Mouse (Mus musculus) cerebellum, postnatal 4 days (tissue): ENCODE measurements around the gene Coa5.

ENCODE experiments used
- DNase-seq, 2 experiments: peaks; one replicate each; pipeline ENCODE4 v3.0.0; 2022; ENCODE audit warnings: low spot score in 2 of 2, mixed read lengths in 1 of 2

Coa5 gene

DNA sequence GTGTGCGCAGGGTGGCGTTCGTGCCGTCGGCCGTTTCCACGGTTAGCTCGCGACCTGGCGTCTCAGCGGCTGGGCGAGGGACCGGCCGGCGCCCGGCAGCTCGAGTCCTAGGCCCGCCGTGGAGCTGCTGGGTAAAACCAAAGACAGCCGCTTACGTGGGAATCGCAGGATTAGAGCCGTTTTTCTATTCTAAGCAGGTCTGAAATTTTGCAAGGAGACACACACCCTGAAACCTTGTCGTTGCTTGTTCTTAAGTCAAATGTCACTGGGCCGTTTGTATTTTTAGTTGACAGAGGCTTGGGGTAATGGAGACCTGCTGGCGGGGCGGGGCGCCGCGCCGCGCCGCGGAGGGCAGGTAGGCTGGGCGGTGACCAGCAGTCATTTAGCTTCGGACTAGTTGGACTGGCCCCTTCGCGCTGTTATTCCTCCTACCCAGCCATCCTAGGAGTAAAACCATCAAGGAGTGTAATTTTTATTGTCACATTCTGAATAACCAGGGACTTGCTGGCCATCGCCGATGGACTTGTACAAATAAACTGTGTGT, 466 bp upstream of the Coa5 start:
- DNase-seq = no peak

DNA sequence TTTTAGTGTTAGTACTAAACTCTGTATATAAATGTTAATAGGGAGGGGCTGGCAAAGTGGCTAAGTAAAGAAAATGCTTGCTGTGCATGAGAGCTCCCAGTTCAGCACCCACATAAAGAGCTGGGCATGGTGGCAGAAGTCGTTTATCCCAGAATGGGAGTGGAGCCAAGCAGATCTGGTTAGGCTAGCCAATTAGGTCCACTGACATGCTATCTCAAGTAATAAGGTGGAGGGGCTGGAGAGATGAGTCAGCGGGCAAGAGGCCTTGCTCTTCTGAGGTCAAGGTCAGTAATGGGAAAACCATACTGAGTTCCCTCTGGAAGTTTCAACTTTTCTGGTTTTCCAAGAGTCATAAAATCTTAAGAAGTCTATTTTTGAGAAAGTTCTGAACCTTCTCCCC, 992 bp downstream of the Coa5 start:
- no peak for DNase-seq

DNA sequence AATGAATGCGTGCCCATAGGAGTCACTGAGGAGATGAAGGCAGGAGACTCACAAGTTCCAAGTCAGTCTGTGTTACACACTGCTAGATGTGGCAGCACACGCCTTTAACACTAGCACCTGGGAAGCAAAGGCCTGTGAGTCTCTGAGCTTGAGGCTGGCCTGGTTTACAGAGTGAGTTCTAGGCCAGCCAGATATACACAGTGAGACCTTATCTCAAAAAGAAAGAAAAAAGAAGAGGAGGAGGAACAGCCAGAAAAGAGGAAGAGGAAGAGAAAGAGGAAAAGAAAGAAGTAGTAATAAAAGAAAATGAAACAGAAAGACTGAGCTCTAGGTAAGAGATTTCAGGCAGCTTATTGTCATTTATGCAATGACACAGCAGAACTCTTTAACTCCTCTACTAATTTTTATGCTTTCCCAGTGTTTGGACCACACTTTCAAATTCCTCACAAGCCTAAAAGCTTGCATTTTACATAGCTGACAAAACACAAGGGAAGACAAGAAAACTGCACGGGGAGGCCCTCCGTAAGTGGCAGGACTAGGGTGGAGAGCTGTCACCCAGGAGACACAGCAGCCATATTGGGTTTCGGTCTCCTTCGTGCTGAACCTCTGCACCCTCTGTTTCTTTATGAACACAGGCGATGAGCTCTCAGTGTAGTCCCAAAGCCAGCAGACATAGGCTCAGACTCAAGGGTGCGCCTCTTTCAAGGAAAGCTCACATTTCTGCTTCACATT, 2.6 kb downstream of the Coa5 start:
- DNase-seq = no peak

DNA sequence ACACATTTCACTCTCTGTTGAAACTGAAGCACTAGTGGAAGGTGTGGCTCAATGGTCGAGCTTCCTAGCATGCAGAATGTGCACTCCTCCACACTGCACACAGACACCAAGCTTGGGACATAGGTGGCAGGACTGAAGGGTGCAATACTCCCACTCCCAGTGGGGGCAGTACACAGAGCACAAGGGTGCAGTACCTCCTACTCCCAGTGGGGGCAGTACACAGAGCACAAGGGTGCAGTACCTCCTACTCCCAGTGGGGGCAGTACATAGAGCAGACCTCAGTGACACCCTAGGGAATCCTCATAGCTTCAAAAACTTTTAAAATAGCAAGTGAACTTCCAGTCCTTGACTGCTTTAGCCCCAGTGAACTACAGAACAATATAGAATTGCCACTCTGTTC, 10.5 kb downstream of the Coa5 start:
- peak; percentile 37 to 77 for DNase-seq

DNA sequence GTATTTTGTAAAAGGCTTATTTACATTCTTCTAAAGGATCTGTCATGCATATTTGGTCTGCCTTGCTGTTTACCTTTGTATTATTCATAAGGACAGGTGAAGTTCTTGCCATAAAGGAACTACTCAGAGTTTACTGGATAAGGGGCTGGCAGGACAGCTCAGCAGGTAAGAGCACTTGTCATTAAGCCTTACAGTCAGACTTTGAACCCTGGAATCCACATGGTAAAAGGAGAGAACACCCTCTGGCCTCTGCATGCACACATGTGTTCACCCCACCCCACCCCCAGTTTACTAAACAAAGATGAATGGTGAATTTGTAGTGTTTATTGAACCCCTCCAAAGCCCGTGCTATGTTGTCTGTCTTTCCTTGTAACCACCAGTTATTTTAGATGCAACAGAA, 14.5 kb downstream of the Coa5 start:
- DNase-seq = no peak

DNA sequence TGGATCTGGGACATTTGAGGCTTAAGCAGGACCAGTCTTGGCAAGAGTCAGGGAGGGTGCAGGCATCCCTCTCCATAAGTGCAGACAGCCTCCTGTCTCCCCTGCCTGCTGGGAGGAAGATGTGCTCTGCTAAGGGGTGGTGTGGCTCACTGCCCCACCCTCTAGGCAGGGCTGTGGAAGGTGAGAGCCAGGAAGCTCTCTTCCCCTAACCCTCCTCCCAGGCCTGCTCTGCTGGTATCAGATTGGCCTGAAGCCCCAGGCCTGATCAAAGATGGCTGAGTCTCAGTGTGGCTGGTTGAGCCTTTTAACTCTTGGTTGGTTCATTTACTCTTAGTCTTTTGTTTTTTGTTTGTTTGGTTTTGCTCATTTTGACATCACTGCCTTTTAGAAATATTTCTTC, 20.3 kb downstream of the Coa5 start:
- DNase-seq = no peak

DNA sequence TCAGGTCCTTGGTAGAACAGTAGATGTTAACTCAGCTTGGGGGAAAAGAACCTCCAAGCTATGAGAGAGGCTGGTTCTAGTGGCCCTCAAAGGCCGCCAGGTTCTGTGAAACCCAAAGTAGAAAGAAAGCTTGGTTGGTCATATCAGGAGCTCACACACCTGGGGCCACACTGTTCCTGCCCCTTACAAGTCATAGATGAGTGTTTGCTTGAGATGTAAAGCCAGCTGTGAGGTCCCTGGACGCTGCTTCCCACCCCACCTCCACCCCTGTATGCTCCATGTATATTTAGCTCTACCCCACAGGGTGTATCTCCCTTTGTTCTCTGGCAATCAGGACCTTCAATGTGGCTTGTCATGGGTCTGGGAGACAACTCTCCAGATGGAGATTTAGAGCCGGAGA, 21.2 kb downstream of the Coa5 start:
- no peak for DNase-seq

DNA sequence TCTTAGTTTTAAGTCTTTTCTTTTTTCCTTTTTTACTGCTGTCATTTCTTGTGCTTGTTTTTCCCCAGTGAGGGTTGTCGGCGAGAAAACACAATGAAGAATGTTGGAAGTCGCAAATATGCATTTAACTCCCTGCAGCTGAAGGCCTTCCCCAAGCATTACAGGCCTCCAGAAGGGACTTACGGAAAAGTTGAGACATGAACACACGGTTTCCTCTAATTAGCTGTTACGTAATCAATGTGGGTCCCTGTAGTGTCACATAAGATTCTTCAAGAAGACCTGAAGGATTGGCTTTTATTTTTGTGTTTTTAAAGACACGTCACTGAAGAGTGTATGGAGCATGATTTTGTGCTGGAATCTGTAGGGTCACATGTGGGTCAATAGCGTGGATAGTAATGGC, 21.8 kb downstream of the Coa5 start:
- no peak for DNase-seq

DNA sequence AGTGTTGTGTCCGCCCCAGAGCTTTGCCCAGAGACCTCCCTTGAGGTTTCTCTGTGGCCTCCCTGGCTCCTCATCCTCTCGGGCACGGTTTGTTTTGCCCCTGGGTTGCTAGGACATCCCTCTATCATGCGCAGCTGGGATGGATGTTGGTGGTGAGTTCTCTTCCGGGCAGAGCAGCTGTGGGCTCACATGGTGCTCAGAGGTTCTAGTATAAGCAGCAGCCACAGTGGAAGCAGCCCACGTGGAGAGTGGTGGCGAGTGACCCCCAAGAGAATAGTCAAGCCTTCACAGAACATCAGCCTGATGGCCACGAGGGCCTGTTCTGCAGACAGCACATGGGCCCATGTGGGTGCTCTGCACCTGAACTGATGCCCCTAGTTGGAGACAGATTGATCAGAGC, 22.7 kb downstream of the Coa5 start:
- no peak for DNase-seq

DNA sequence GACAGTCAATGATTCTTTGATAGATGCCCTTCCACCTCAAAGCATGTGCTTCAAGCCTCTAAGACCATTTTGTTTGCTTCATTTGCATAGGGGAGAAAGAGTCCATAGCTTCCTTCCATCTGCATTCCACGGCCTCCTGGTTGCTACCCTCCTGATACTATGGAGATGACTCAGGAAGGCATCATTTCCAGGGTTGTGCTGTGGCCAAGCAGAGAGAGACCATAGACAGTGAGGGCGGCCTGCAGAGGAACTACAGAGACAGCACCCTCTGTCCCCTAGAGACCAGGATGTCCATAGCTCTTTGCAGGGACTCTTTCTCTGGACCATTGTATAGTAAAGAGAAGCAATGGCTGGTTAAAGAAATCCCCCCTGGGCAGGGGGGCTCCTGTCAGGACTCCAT, 24.8 kb downstream of the Coa5 start:
- DNase-seq = no peak

DNA sequence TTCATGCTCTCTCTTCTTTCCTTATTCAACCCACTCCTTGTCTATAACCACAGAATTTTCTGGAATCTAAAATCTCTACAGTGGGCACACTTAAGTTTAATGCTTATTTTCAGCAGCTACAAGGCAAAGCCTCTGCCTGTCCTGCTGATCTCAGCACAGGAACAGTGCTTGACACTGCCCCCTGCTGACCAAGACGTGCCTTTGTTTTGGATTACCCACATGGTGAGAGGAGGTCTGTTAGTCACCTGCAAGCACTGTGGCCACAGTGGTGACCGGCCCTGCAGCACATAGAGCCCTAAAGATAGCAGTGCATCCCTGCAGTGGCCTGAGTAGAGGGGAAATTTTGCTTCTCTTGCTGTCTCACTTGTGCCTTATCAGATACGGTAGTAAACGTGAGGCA, 28.2 kb downstream of the Coa5 start:
- peak in 1 of 2 experiments; percentile 56 for DNase-seq

DNA sequence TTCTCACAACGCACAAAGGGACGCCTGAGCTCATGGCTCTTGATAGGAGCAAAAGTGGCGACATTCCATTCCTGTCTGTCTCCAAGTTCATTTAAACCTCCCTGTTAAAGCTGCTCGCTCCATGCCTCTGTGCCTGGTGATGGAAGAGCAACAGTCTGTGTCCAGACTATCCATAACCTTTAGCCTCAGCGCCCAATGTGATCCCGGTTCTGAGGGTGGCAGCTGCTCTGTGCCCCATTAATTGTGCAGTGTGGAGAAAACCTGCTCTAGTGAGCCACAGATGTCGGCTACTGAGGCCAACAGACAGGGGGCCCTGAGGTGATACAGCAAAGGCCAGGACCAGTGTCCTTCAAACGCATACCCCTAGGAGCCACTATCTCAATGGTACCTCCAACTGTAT, 30.2 kb downstream of the Coa5 start:
- no peak for DNase-seq

DNA sequence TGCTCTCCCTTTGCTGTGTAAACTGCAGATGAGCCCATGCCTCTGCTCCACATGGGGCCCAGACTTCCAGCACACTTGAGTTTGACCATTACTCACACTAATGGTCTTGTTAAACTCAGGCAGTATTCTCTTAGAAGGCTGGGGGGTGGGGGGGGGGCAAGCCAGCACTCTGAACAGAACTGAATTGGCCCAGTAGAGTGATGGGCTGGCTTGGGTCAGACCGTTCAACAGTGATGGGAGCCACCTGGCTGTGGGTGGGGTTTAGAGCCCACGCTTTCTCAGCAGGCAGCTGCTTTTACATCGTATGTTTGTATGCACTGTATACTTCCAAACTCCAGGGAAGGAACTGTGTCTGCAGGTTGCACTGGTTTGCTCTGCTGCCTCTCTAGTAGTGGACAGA, 30.9 kb downstream of the Coa5 start:
- DNase-seq = no peak

DNA sequence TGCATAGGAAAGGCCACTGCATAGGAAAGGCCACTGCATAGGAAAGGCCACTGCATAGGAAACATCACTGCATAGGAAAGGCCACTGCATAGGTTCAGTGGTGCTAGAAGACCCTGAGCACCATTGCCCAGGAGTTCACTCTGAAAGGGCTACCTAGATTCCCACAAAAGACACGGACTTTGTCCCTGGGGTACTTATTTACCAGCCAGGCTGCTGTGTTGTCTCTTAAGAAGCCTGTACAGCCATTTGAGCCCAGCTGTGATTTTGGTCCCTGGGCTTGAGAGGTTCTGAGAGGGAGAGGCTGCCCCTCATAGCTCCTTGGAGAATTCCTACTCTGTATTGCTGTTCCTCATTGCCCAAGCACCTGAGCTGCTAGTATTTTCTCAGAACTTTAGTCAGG, 33.4 kb downstream of the Coa5 start:
- no peak for DNase-seq

DNA sequence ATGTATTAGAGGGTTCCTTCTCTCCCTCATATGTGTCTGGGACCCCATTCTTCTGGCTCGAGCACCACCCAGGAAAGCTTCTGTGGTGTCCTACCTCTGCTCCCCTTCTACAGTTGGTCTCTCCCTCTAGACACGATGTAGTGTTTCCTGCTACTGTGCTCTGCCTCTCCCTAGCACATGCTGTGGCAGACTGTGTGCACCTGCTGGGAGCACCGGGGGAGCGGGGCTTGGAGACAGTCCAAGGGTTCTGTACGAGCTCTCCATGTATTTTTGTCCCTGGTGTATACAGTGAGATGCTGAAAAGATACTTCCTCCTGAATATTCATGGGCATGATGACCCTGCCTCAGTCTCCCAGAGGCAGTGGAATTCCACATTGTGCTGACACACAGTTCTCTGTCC, 36.7 kb downstream of the Coa5 start:
- no peak for DNase-seq

DNA sequence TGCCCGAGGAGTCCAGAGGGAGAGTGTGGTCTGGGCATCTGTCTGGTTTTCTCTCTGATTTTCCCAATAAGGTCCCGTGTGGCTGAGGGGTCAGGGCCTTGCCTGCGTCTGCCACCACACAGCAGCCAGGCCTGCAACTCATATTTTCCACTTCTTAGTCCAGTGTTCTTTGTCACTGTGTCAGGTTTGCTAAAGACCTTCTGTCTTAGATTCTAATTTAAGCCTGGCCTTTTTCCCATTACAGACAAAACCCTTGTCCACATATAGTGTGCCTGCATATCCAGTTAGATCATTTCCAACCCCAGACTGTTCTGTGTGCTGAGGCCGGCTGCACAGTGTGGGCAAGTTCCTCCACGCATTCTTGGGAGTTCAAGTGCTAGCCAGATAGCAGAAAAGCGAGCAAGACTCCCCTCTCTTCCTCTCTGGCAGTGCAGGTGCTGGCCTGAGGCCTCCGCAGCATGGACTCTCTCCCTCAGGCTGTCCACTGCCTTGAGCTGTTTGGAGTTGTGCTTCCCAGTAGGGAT, 43.4 kb downstream of the Coa5 start:
- DNase-seq = no peak

DNA sequence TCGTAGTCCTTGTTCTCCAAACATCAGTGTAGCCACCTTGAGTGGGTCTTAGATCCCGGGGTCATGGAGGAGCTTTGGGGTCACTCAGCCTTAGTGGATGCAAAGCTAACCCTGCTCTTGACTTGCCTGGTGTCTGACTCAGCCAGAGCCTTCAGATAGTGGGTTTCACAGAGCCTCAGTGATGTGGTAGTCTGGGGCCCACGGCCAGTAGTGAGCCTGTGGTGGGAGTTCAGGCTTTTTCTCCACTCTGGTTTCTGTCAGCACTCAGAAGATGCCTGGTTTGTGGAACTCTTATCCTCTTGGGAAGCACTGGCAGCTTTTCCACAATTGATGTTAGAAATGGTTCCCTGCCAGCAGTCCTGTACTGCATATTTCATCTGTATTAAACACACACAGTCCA, 45.6 kb downstream of the Coa5 start:
- no peak for DNase-seq

DNA sequence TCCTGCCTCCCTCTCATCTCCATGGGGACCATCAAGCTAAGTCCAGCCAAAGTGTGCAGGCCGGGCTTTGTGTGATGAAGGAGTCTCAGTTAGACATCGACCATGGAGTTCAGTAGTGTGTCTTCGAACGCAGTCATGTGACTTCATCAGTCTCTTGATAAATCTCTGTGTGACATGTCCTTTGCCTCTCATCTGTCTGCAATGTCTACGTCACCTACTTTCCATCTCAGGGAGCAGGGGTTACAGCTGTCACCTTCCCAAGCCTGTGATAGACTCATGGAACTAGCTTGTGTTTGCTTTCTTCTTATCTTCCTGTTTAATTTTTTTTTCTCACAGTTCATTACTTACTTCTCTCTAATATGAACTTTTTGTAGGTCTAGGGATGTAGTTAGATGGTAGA, 49.0 kb downstream of the Coa5 start:
- no peak for DNase-seq

DNA sequence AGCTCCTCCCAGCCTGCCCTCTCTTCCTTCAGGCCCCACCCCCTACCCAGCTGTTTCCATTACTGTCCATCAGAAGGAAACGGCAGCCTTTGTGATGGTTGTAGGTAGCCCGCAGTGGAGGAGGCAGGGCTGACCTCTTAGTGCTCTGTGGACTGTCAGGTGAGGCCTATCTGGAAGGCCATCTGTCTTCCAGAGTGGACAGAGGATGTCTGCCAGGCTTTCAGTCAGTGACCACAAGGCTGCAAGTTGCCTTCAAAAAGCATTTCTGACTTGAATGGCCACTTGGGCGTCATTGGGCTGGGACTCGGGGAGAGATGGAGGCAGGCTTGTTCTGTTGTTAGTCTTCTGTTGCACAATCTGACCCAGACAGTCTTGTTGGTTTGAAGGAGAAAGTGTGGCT, 50.4 kb downstream of the Coa5 start:
- no peak for DNase-seq

DNA sequence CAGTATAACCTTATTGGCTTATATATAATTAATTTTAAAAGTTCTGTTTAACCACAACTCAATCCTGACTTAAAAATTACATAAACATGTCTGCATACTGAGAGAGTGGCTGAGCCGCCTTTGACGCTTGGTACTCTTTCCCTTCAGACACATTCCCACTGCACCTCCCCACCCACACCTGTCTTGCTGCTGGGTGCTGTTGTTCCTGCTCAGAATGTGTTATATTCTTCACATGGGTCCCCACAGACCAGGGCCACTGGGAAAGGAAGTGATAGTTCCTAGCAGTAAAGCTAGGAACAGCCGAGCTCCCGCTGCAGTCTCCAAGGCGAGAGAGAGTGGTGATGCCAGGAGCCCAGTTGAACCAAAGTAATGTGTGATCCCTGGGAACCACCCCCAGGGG, 51.8 kb downstream of the Coa5 start:
- DNase-seq = no peak

DNA sequence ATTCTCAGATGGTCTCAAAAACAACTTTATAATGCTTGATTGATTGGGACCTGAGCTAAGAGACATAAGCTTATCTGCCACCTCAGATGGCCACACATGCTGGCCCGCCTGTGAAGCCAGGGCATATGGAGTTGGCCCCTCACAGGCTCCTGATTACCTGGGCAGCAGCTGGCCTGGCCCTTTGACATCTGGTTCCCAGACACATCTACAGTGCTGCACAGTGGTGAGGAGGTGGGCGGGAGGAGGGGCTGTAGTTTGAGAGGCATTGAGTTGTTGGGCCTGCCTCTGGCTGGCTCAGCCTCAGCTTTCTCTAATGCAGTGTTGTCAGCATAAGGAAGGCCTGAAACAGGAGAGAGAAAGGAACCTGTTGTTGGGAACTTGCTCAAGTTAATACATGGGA, 53.2 kb downstream of the Coa5 start:
- DNase-seq = no peak

DNA sequence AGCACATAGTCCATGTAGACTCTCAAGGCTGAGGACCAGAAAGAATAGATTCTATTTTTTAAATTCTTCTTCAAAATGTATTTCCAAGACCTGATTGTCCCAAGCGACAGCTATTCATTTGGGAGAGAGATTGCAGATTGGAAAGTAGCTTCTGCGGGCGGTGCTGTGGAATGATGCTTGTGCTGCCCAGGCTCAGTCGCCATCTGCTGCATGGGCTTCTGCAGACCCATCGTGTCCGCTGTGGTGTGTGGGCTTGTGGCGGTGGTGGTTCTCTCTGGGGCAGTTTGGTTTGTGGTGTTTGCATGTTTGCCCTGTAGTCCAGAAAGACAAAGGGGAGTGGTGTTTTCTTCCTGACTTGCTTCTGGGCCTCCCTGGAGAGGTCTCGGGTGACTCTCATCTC, 53.7 kb downstream of the Coa5 start:
- no peak for DNase-seq

DNA sequence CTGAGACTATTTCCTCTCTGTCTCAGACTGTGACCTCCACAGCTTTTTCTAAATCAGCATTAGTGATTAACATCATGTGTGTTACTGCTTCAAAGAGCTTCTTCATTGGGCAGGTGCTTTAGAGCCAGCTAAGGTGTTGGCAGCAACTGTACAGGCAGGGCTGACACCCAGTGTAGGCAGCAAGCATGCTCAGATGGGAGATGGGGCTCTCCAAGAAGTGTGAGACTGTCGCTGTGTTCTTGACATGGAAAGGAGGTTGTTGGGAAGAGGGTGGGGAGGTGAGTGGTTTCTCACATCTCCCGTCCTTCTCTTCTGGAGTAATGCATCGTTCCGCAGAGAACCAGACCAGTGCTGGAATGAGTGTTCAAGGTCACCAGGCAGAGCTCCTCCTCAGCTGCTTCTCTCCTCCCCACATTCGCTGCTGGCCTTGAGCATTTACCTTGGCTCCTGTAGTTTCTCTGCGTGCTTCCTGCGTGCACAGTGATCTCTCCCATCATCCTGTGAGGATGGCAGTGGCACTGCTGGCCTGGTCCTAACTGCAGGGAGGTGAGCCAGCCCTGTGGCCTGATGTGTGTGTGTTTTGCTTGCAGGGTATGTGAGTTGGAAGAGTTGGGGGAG, 61.0 kb downstream of the Coa5 start:
- no peak for DNase-seq
